Mouse (Mus musculus): ENCODE measurements at regions not wholly inside any gene's neighbourhood (a gene's known extent, or its start where the extent isn't known, plus 50 kb on each side); places are given as distances from the start of the nearest gene placed in this dataset.

DNA sequence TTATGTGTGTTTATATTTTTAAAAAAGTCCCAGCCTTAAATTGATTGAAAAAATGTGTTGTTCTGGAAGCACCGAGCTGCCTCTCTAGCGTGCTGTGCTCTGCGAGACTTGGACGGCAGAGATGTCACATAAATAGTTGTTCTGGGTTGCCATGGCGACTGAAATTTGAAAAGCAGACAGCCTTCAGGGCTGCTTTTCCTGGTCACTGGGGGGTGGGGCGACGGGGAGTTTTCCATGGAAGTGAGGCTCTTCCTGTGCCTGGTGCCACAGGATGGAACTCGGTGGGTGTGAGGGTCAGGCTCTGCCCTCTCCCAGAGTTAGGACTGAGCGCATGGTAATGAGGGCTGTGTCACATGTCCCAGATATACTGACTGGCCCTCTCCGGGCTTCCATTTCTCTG is 84.7 kb upstream of the Gm26897 start:
- no peak for DNase-seq (ENCODE audit: extremely low read depth, low read depth)

GRCm38 (mm10) chr5:111652472-111652871 is 81.3 kb upstream of the Gm26897 start:
- DNase-seq (ENCODE audit: extremely low read depth, low read depth): no peak

- DNase-seq (ENCODE audit: extremely low read depth, low read depth): no peak
Observed at GRCm38 (mm10) chr5:111656436-111656835, 77.3 kb upstream of the Gm26897 start.

- DNase-seq (ENCODE audit: extremely low read depth, low read depth): no peak
Observed at GRCm38 (mm10) chr5:111657759-111658429, 75.8 kb upstream of the Gm26897 start.

DNA sequence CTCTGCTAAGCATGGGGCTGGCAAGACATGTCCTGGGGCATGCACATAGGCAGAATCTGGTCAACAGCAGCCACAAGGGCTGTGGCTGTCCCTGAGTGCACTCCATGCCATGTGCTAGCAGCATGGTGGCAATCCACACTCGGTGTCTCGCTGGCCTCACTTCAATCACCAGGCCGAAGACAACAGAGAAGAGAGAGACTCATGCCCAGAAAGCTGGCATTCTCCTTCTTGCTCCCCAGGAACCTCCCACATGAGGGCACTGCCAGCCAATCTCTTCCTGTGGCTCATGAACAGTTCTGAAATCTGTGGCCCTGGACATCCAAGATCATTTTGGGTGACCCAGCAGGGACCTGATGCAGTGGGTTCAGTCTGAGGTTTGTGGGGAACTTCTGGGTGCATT is 74.5 kb upstream of the Gm26897 start:
- DNase-seq (ENCODE audit: extremely low read depth, low read depth): no peak

DNA sequence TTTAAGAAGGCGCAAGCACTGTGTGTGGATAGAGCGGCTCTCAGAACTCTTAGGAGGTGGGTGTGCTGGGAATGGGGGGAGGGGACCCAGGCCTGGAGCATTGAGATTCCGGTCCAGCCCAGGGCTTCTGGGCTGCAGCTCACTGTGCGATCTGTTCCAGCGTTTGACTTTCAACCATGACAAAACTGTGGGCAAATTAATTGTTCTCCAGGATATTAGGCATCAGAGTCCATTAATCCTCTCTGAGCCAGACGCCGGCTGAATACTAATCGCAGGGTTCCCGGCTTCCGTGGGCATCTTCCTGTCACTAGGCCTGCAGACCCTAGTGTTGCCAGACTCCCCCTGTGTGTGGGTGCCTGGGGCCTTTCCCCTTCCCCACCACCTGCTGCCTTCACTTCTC is 73.3 kb upstream of the Gm26897 start:
- DNase-seq (ENCODE audit: extremely low read depth, low read depth): no peak

DNA sequence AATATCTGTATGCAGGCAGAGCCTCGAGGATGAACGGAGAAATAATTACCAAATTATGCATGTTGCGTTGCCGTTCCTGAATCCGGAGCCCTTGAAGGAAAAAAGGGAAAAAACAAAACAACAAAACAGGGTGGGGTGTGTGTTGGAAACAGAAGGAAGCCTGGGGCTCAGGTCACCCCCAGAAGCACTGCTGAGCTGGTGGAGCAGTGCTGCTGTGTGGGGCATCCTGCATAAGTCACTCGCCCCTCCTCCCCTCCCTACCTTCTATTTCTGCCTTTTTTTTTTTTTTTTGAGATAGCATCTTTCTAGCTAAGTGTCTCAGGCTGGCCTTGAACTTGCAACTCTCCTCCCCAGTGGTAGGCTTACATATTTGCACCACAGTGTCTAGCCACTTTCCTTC is 72.8 kb upstream of the Gm26897 start:
- no peak for DNase-seq (ENCODE audit: extremely low read depth, low read depth)

- DNase-seq (ENCODE audit: extremely low read depth, low read depth): no peak
Observed at GRCm38 (mm10) chr5:111661971-111662370, 71.8 kb upstream of the Gm26897 start.

DNA sequence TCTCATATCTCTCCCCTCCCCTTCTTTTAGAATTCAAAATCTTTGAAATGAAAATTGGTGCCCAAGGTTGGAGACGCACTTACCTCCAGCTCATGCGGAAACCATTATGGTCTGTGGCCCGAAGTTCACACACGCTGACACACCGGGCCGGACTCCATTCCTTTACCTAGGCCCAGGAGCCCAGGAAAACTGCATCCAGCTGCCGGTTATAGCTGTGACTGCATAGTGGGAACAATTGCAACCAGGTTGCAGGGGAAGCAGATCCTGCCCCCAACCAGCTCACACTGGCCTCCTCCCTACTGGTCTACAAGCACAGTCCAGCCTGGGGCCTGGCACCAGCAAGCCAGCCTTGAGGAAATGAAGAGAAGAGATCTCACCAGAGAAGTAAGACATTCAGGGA is 69.9 kb upstream of the Gm26897 start:
- no peak for DNase-seq (ENCODE audit: extremely low read depth, low read depth)

- DNase-seq (ENCODE audit: extremely low read depth, low read depth): no peak
Observed at GRCm38 (mm10) chr5:111665406-111665805, 68.3 kb upstream of the Gm26897 start.

DNA sequence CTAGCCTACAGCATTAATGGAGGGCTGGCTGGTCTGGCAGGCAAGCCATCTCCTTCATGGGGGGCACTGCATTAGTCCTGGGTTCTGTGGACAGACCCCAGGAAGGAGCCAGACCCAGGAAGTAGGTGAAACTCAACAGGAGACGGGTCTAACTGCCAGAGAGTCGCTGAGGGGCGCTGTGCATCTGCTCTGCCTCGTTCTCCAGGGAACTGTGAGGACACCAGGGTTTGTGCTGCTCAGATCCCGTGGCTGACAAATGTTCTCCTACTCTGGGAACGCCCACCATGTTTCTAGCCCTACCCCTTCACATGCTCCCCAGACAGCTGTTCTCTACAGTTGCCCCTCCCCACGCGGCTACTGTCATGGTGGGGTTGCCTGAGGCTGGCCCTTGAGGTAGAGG is 67.7 kb upstream of the Gm26897 start:
- no peak for DNase-seq (ENCODE audit: extremely low read depth, low read depth)

GRCm38 (mm10) chr5:111667901-111668300 is 65.8 kb upstream of the Gm26897 start:
- DNase-seq (ENCODE audit: extremely low read depth, low read depth): no peak

- no peak for DNase-seq (ENCODE audit: extremely low read depth, low read depth)
Observed at GRCm38 (mm10) chr5:111669139-111669538, 64.6 kb upstream of the Gm26897 start.

- no peak for DNase-seq (ENCODE audit: extremely low read depth, low read depth)
Observed at GRCm38 (mm10) chr5:111671762-111672161, 62.0 kb upstream of the Gm26897 start.

GRCm38 (mm10) chr5:111674976-111675672 is 58.6 kb upstream of the Gm26897 start:
- no peak for DNase-seq (ENCODE audit: extremely low read depth, low read depth)

GRCm38 (mm10) chr5:111675673-111676261 is 58.0 kb upstream of the Gm26897 start:
- no peak for DNase-seq (ENCODE audit: extremely low read depth, low read depth)

DNA sequence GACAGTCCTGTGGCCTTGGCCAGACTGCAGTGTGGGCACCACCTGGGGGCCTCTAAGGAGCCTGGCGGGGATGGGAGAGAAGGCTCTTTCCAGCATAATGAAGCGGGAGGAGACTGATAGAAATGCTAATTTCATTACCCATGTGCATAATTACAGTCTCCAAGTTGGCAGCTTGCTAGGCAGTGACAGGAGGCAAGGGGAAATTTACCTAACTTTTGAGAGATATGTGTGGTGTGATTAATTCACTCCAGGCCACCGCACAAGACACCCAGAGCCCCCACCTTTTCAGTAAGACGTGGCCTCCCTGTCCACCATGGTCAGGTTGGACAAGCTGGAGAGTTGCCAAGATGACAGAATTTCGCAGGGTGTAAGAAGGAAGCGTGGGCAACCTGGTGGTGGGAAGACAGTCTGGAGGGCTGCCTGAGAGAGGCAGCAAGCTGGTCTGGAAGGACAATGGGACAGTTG is 55.8 kb upstream of the Gm26897 start:
- DNase-seq (ENCODE audit: extremely low read depth, low read depth): no peak

DNA sequence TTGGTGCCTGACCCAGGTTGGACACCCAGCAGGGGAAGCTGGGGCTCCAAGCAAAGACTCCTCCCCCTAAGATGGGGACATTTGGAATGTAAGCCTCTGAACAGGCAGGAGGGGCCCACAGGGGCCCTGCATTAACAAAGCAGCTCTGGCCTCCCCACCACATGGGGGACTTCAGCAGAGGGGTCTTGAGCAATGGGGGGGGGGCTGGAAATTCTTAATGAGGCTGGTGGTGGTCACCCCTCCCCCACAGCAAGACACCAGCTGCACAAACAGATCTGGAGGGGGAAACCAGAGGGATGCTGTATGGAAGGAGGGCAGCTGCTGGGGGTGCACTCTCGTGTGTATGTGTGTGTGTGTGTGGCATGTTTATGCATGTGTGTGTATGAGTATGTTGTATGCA is 55.2 kb upstream of the Gm26897 start:
- DNase-seq (ENCODE audit: extremely low read depth, low read depth): no peak

DNA sequence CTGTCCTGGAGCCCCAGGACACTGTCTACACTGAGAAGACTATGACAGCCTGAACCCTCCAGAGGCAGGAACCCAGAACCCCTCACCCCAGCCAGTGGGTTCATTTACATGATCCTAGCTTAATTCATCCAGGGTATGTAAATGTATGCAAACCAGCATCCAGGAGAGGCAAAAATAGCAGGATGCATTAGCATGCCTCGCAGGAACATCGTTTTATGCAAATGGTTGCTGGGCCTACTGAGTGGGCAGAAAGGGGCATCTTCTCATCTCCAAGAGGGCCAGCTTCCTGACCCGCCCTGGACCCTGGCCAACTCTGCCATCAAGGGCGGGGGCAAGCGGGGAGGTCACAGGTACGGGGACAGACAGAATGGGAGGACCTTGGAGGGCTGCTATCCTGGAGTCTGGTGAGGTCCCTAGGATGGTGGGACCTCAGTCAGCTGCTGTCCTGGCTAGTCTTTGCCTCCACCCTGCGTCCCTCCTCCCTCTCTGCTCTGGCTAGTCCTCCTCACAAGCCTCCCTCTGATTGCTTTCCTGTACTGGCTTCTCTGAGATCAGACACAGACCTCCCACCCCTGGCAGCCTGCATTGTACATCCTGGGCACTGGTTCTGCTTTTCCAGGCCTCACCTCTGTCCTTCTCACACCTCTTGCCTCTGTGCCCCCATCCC is 52.2 kb upstream of the Gm26897 start:
- DNase-seq (ENCODE audit: extremely low read depth, low read depth): no peak

- DNase-seq (ENCODE audit: extremely low read depth, low read depth): no peak
Observed at GRCm38 (mm10) chr5:111682899-111683298, 50.8 kb upstream of the Gm26897 start.

All from MEL-GATA-1-ER (cell line).